Mouse (Mus musculus) CD4-positive, CD25-positive, alpha-beta regulatory T cell, adult 2 months (primary cell): ENCODE measurements around the gene Tmem203.
A peak's percentile ranks its signal among the peaks of the same experiment; 100 is the strongest.

Source experiments
- DNase-seq: peaks from one replicate; pipeline ENCODE4 v3.0.0-alpha.2; 2012; ENCODE audit warnings: low read depth, low spot score

Gene Tmem203

GRCm38 (mm10) chr2:25290816-25291130, 35.5 kb downstream of the Tmem203 start:
- DNase-seq: no peak

GRCm38 (mm10) chr2:25291184-25292053, 36.2 kb downstream of the Tmem203 start:
- DNase-seq: no peak

GRCm38 (mm10) chr2:25292054-25292544, 36.9 kb downstream of the Tmem203 start:
- peak; percentile 43 for DNase-seq

GRCm38 (mm10) chr2:25292856-25293255, 37.6 kb downstream of the Tmem203 start:
- DNase-seq: peak; percentile 80

GRCm38 (mm10) chr2:25293706-25294105, 38.5 kb downstream of the Tmem203 start:
- no peak for DNase-seq

GRCm38 (mm10) chr2:25297093-25297492, 41.9 kb downstream of the Tmem203 start:
- DNase-seq: no peak

- DNase-seq: no peak
These were observed 42.8 kb downstream of the Tmem203 start for GRCm38 (mm10) chr2:25298046-25298445.

GRCm38 (mm10) chr2:25303452-25303851, 48.2 kb downstream of the Tmem203 start:
- no peak for DNase-seq

GRCm38 (mm10) chr2:25303931-25304656, 48.9 kb downstream of the Tmem203 start:
- no peak for DNase-seq

- peak; percentile 60 for DNase-seq
These were observed 49.7 kb downstream of the Tmem203 start for GRCm38 (mm10) chr2:25304657-25305541.
